Mouse (Mus musculus): Measurements from ENCODE around the gene Tppp. TPM values are rescaled to one million over a fixed set of nuclear protein-coding genes. Genes with fewer than 3 reads are reported as not detected.
"Not testable (repeated sequence)": the region's sequence is repeated elsewhere in the genome, so short reads cannot be mapped to it uniquely, and the experiment has no call there.

Gene Tppp
- polyA plus RNA-seq, 1 experiment from 2014 or later = 5.3 TPM

GRCm38 (mm10) chr13:73990325-73990724 is 18.9 kb upstream of the Tppp start:
- no peaks in the 10 kb centered on the region for H3K27me3 ChIP-seq (ENCODE audit: control insufficient read depth, insufficient read depth, low read length)
- H3K4me3 ChIP-seq (ENCODE audit: control insufficient read depth in 1 of 2, insufficient read depth in 1 of 2, low read depth in 1 of 2, low read length in 2 of 2) = no peak overlapping the region
- H3K9ac ChIP-seq (ENCODE audit: low read length) = no peak overlapping the region
- no peaks in the 10 kb centered on the region for H3K36me3 ChIP-seq (ENCODE audit: control insufficient read depth, insufficient read depth, low read length)
- no peak overlapping the region for H3K4me2 ChIP-seq (ENCODE audit: low read length)
- no peak for ATAC-seq (ENCODE audit: insufficient number of reproducible peaks, insufficient read depth, low FRiP score, low read depth)
- H3K27ac ChIP-seq (replicated peaks in 1 of 2; ENCODE audit: control insufficient read depth in 1 of 2, insufficient read depth in 1 of 2, low read depth in 2 of 2, low read length in 2 of 2) = no peak overlapping the region
- WGBS = 70% methylated on average over 5 of the region's 5 CpGs
- H3K4me1 ChIP-seq (ENCODE audit: control insufficient read depth in 2 of 2, insufficient read depth in 2 of 2, low read length in 2 of 2) = peaks cover 2 to 10% of the 10 kb centered on the region in 2 experiments; a peak in 2 of 4 replicates
- H3K9me3 ChIP-seq (ENCODE audit: control insufficient read depth, low read length) = no peaks in the 10 kb centered on the region

- no peak overlapping the region for H3K4me3 ChIP-seq (ENCODE audit: control insufficient read depth in 1 of 2, insufficient read depth in 1 of 2, low read depth in 1 of 2, low read length in 2 of 2)
- no peak overlapping the region for H3K9ac ChIP-seq (ENCODE audit: low read length)
- peaks cover 2 to 10% of the 10 kb centered on the region in 2 experiments; a peak in 2 of 4 replicates for H3K4me1 ChIP-seq (ENCODE audit: control insufficient read depth in 2 of 2, insufficient read depth in 2 of 2, low read length in 2 of 2)
- ATAC-seq (ENCODE audit: insufficient number of reproducible peaks, insufficient read depth, low FRiP score, low read depth) = no peak
- no peaks in the 10 kb centered on the region for H3K27me3 ChIP-seq (ENCODE audit: control insufficient read depth, insufficient read depth, low read length)
- no peak overlapping the region for H3K4me2 ChIP-seq (ENCODE audit: low read length)
- no peaks in the 10 kb centered on the region for H3K9me3 ChIP-seq (ENCODE audit: control insufficient read depth, low read length)
- 6% methylated on average over 2 of the region's 2 CpGs for WGBS
- H3K36me3 ChIP-seq (ENCODE audit: control insufficient read depth, insufficient read depth, low read length) = no peaks in the 10 kb centered on the region
- H3K27ac ChIP-seq (replicated peaks in 1 of 2; ENCODE audit: control insufficient read depth in 1 of 2, insufficient read depth in 1 of 2, low read depth in 2 of 2, low read length in 2 of 2) = 0 out of 4 replicates have a peak overlapping the region, but pooled peaks of 1 of the 2 experiments have one; percentile 33
Measured at GRCm38 (mm10) chr13:73990761-73991160, 18.4 kb upstream of the Tppp start.

- Histone ChIP-seq H3K4me1 (ENCODE audit: control insufficient read depth in 2 of 2, insufficient read depth in 2 of 2, low read length in 2 of 2) (peaks cover 2 to 10% of the 10 kb centered on the region in 2 experiments; a peak in 2 of 4 replicates), H3K9ac (ENCODE audit: low read length) (no peak overlapping the region), H3K4me2 (ENCODE audit: low read length) (no peak overlapping the region), H3K27ac (replicated peaks in 1 of 2; ENCODE audit: control insufficient read depth in 1 of 2, insufficient read depth in 1 of 2, low read depth in 2 of 2, low read length in 2 of 2) (0 out of 4 replicates have a peak overlapping the region, but pooled peaks of 1 of the 2 experiments have one; percentile 33), H3K4me3 (ENCODE audit: control insufficient read depth in 1 of 2, insufficient read depth in 1 of 2, low read depth in 1 of 2, low read length in 2 of 2) (no peak overlapping the region), H3K9me3 (ENCODE audit: control insufficient read depth, low read length) (no peaks in the 10 kb centered on the region), H3K36me3 (ENCODE audit: control insufficient read depth, insufficient read depth, low read length) (no peaks in the 10 kb centered on the region), H3K27me3 (ENCODE audit: control insufficient read depth, insufficient read depth, low read length) (no peaks in the 10 kb centered on the region)
- WGBS = 62% methylated on average over 5 of the region's 5 CpGs
- no peak for ATAC-seq (ENCODE audit: insufficient number of reproducible peaks, insufficient read depth, low FRiP score, low read depth)
Measured at GRCm38 (mm10) chr13:73991267-73991666, 17.9 kb upstream of the Tppp start.

GRCm38 (mm10) chr13:73996456-73996855 is 12.8 kb upstream of the Tppp start:
- ATAC-seq (ENCODE audit: insufficient number of reproducible peaks, insufficient read depth, low FRiP score, low read depth) = no peak
- Histone ChIP-seq H3K4me3 (ENCODE audit: control insufficient read depth in 1 of 2, insufficient read depth in 1 of 2, low read depth in 1 of 2, low read length in 2 of 2) (no peak overlapping the region), H3K9me3 (ENCODE audit: control insufficient read depth, low read length) (no peaks in the 10 kb centered on the region), H3K4me2 (ENCODE audit: low read length) (no peak overlapping the region), H3K27ac (replicated peaks in 1 of 2; ENCODE audit: control insufficient read depth in 1 of 2, insufficient read depth in 1 of 2, low read depth in 2 of 2, low read length in 2 of 2) (no peak overlapping the region), H3K9ac (ENCODE audit: low read length) (no peak overlapping the region), H3K27me3 (ENCODE audit: control insufficient read depth, insufficient read depth, low read length) (no peaks in the 10 kb centered on the region), H3K4me1 (ENCODE audit: control insufficient read depth in 2 of 2, insufficient read depth in 2 of 2, low read length in 2 of 2) (no peaks in the 10 kb centered on the region), H3K36me3 (ENCODE audit: control insufficient read depth, insufficient read depth, low read length) (no peaks in the 10 kb centered on the region)
- 79% methylated on average over 4 of the region's 4 CpGs for WGBS

GRCm38 (mm10) chr13:74000519-74000918 is 8.7 kb upstream of the Tppp start:
- Histone ChIP-seq H3K4me1 (ENCODE audit: control insufficient read depth in 2 of 2, insufficient read depth in 2 of 2, low read length in 2 of 2) (no peaks in the 10 kb centered on the region), H3K27ac (replicated peaks in 1 of 2; ENCODE audit: control insufficient read depth in 1 of 2, insufficient read depth in 1 of 2, low read depth in 2 of 2, low read length in 2 of 2) (no peak overlapping the region), H3K9me3 (ENCODE audit: control insufficient read depth, low read length) (no peaks in the 10 kb centered on the region), H3K36me3 (ENCODE audit: control insufficient read depth, insufficient read depth, low read length) (no peaks in the 10 kb centered on the region), H3K27me3 (ENCODE audit: control insufficient read depth, insufficient read depth, low read length) (no peaks in the 10 kb centered on the region), H3K9ac (ENCODE audit: low read length) (no peak overlapping the region), H3K4me3 (ENCODE audit: control insufficient read depth in 1 of 2, insufficient read depth in 1 of 2, low read depth in 1 of 2, low read length in 2 of 2) (no peak overlapping the region), H3K4me2 (ENCODE audit: low read length) (no peak overlapping the region)
- ATAC-seq (ENCODE audit: insufficient number of reproducible peaks, insufficient read depth, low FRiP score, low read depth) = no peak

DNA sequence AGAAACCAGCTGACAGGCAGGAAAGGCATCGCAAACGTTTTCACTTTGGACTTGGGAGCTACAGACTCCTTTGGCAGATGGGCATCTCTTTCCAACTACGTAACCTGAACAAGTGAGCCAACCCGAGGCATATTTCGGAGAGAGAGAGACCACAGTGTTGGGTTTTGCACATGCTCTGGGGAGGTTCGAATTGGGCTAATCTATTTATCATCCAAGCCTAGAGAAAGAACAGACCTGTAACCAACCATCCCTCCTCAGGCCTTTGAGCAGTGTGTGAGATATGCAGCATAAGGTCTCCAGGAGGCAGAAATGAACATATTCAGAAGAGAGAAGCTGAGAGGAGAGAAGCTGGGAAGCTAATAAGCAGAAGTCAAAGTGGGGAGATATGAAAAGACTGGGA is 8.2 kb upstream of the Tppp start:
- H3K4me1 ChIP-seq (ENCODE audit: control insufficient read depth in 2 of 2, insufficient read depth in 2 of 2, low read length in 2 of 2) = no peaks in the 10 kb centered on the region
- no peak for ATAC-seq (ENCODE audit: insufficient number of reproducible peaks, insufficient read depth, low FRiP score, low read depth)
- H3K9me3 ChIP-seq (ENCODE audit: control insufficient read depth, low read length) = no peaks in the 10 kb centered on the region
- H3K27me3 ChIP-seq (ENCODE audit: control insufficient read depth, insufficient read depth, low read length) = no peaks in the 10 kb centered on the region
- WGBS = 74% methylated on average over 6 of the region's 6 CpGs
- no peaks in the 10 kb centered on the region for H3K36me3 ChIP-seq (ENCODE audit: control insufficient read depth, insufficient read depth, low read length)
- no peak overlapping the region for H3K4me2 ChIP-seq (ENCODE audit: low read length)
- H3K9ac ChIP-seq (ENCODE audit: low read length) = no peak overlapping the region
- no peak overlapping the region for H3K27ac ChIP-seq (replicated peaks in 1 of 2; ENCODE audit: control insufficient read depth in 1 of 2, insufficient read depth in 1 of 2, low read depth in 2 of 2, low read length in 2 of 2)
- no peak overlapping the region for H3K4me3 ChIP-seq (ENCODE audit: control insufficient read depth in 1 of 2, insufficient read depth in 1 of 2, low read depth in 1 of 2, low read length in 2 of 2)

DNA sequence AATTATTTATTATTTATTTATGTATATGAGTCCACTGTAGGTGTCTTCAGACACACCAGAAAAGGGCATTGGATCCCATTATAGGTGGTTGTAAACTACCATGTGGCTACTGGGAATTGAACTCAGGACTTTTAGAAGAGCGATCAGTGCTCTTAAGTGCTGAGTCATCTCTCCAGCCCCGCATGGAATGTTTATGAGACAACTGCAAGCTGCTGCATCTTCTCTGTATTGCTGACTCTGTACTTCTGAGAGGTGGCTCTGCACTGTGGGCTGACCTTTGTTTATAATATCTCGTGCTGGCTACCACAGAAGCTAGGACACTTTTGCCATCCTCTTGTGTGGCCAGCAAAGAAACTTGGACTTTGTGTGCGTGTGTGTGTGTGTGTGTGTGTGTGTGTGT is 7.7 kb upstream of the Tppp start:
- Histone ChIP-seq H3K9me3 (ENCODE audit: control insufficient read depth, low read length) (no peaks in the 10 kb centered on the region), H3K9ac (ENCODE audit: low read length) (no peak overlapping the region), H3K4me3 (ENCODE audit: control insufficient read depth in 1 of 2, insufficient read depth in 1 of 2, low read depth in 1 of 2, low read length in 2 of 2) (no peak overlapping the region), H3K27me3 (ENCODE audit: control insufficient read depth, insufficient read depth, low read length) (no peaks in the 10 kb centered on the region), H3K4me2 (ENCODE audit: low read length) (no peak overlapping the region), H3K27ac (replicated peaks in 1 of 2; ENCODE audit: control insufficient read depth in 1 of 2, insufficient read depth in 1 of 2, low read depth in 2 of 2, low read length in 2 of 2) (no peak overlapping the region), H3K36me3 (ENCODE audit: control insufficient read depth, insufficient read depth, low read length) (no peaks in the 10 kb centered on the region), H3K4me1 (ENCODE audit: control insufficient read depth in 2 of 2, insufficient read depth in 2 of 2, low read length in 2 of 2) (no peaks in the 10 kb centered on the region)
- WGBS = 66% methylated on average over 4 of the region's 4 CpGs
- ATAC-seq (ENCODE audit: insufficient number of reproducible peaks, insufficient read depth, low FRiP score, low read depth) = no peak

GRCm38 (mm10) chr13:74006881-74007280 is 2.3 kb upstream of the Tppp start:
- H3K27ac ChIP-seq (replicated peaks in 1 of 2; ENCODE audit: control insufficient read depth in 1 of 2, insufficient read depth in 1 of 2, low read depth in 2 of 2, low read length in 2 of 2); H3K36me3 ChIP-seq (ENCODE audit: control insufficient read depth, insufficient read depth, low read length); H3K27me3 ChIP-seq (ENCODE audit: control insufficient read depth, insufficient read depth, low read length); ATAC-seq (ENCODE audit: insufficient number of reproducible peaks, insufficient read depth, low FRiP score, low read depth); H3K9ac ChIP-seq (ENCODE audit: low read length); H3K4me3 ChIP-seq (ENCODE audit: control insufficient read depth in 1 of 2, insufficient read depth in 1 of 2, low read depth in 1 of 2, low read length in 2 of 2); H3K4me2 ChIP-seq (ENCODE audit: low read length); H3K9me3 ChIP-seq (ENCODE audit: control insufficient read depth, low read length): not testable (repeated sequence)
- peaks cover 5 to 17% of the 10 kb centered on the region in 2 experiments; a peak in 3 of 4 replicates for H3K4me1 ChIP-seq (ENCODE audit: control insufficient read depth in 2 of 2, insufficient read depth in 2 of 2, low read length in 2 of 2)
- 84% methylated on average over 4 of the region's 4 CpGs for WGBS
